Comparison of ENCODE assay signal across 23 mouse cellular contexts in genomic region chr5:122970056-122970455, GRCm38 (mm10).
"Had no signal": no experiment of that assay in that cellular context is flagged by ENCODE, and none has a peak within 500 bp of the region (broad histone marks: within the 10 kb centered on the region; RNA-seq: fewer than 3 reads in every experiment).

No protein-coding gene starts in this region.

- DNase-seq: gastrocnemius, postnatal 14 days; gastrocnemius, postnatal 36 days; heart, adult 11 months; heart, adult 2 months; heart, postnatal 14 days; heart, postnatal 36 days; kidney, adult 11 months; kidney, adult 2 months; kidney, adult 9 months; kidney, postnatal 14 days; kidney, postnatal 36 days; layer of hippocampus, adult 9-11 months; layer of hippocampus, postnatal 36 days; liver had no signal

- H3K4me3 ChIP-seq: heart, adult 2 months; heart, embryonic 13.5 days; heart, embryonic 15.5 days; hindbrain, embryonic 13.5 days; hindbrain, embryonic 15.5 days; kidney, embryonic 15.5 days; limb, embryonic 10.5 days; limb, embryonic 12.5 days had no signal

- H3K27ac ChIP-seq: heart, adult 2 months; heart, embryonic 13.5 days; heart, embryonic 15.5 days; hindbrain, embryonic 13.5 days; hindbrain, embryonic 15.5 days; hindbrain, postnatal 0 days; kidney, embryonic 15.5 days; kidney, postnatal 0 days; limb, embryonic 10.5 days; limb, embryonic 12.5 days had no signal

- H3K27me3 ChIP-seq: heart, embryonic 13.5 days; heart, embryonic 15.5 days; hindbrain, embryonic 13.5 days; hindbrain, embryonic 15.5 days; kidney, embryonic 15.5 days; limb, embryonic 12.5 days had no signal

- H3K36me3 ChIP-seq: heart, embryonic 13.5 days; heart, embryonic 15.5 days; hindbrain, embryonic 13.5 days; hindbrain, embryonic 15.5 days; kidney, embryonic 15.5 days; limb, embryonic 12.5 days had no signal

- H3K4me1 ChIP-seq: heart, embryonic 15.5 days; hindbrain, embryonic 13.5 days; hindbrain, embryonic 15.5 days; limb, embryonic 10.5 days; limb, embryonic 12.5 days had no signal
